Mouse (Mus musculus) neural tube, embryonic 12.5 days (tissue): ENCODE measurements around the gene Zc3hav1l. TPM values are rescaled to one million over a fixed set of nuclear protein-coding genes. Genes with fewer than 3 reads are reported as not detected.
A peak's percentile ranks its signal among the peaks of the same experiment; 100 is the strongest.

ENCODE experiments used
- ATAC-seq: fragments of 200-750 bp; cut with Nextera tagmentation; 2 replicates; pipeline ENCODE4 v1.8.0; 2017; ENCODE audit warnings: low read depth, mild to moderate bottlenecking, moderate TSS enrichment, moderate library complexity; ENCODE audit not compliant: low FRiP score
- H3K27ac ChIP-seq: fragments of 300-500 bp; sonication (generic); 2 replicates; pipeline ENCODE4 v1.5.1; 2016
- H3K27me3 ChIP-seq: fragments of 300-500 bp; sonication (generic); replicated peaks from 2 replicates; pipeline ENCODE4 v1.6.1; 2016; ENCODE audit warnings: mild to moderate bottlenecking
- H3K36me3 ChIP-seq: fragments of 300-500 bp; sonication (generic); 2 replicates; pipeline ENCODE4 v1.6.1; 2016; ENCODE audit warnings: mild to moderate bottlenecking
- H3K4me1 ChIP-seq: fragments of 300-500 bp; sonication (generic); 2 replicates; pipeline ENCODE4 v1.6.1; 2016
- H3K4me2 ChIP-seq: fragments of 300-500 bp; sonication (generic); replicated peaks from 2 replicates; pipeline ENCODE4 v1.6.1; 2016; ENCODE audit warnings: mild to moderate bottlenecking
- H3K4me3 ChIP-seq: fragments of 300-500 bp; sonication (generic); 2 replicates; pipeline ENCODE4 v1.5.1; 2016
- H3K9ac ChIP-seq: fragments of 300-500 bp; sonication (generic); 2 replicates; pipeline ENCODE4 v1.6.1; 2016; ENCODE audit warnings: mild to moderate bottlenecking
- H3K9me3 ChIP-seq: fragments of 300-500 bp; sonication (generic); 2 replicates; pipeline ENCODE4 v1.6.1; 2016; ENCODE audit warnings: mild to moderate bottlenecking
- WGBS: fragments of 180-500 bp; shearing (Covaris S2); methylation state at CpG from one replicate; pipeline ENCODE4 v1.1.7; 2016; 5-methylcytosine and 5-hydroxymethylcytosine counted together
- polyA plus RNA-seq: library from polyadenylated mRNA; unstranded; fragments of >200 nt; fragmentation: Nextera tagmentation; extraction: Ambion mirVana; gene quantifications from 2 replicates; pipeline ENCODE4 v1.2.1, GENCODE M21; 2016

The Zc3hav1l gene
- polyA plus RNA-seq, result 12.9 and 14.9 TPM in 2 replicates

- under 1% methylated on average over 70 of the region's 70 CpGs for WGBS
- Histone ChIP-seq H3K9me3 (peaks cover 6% of the 10 kb centered on the region; the same call in 1 of the 2 replicates), H3K4me2 (peak within 1 kb of the TSS; percentile 68), H3K27ac (peak within 1 kb of the TSS; percentile 90), H3K4me1 (peaks cover 9% of the 10 kb centered on the region), H3K4me3 (peak within 1 kb of the TSS; percentile 77), H3K36me3 (peaks cover 28% of the 10 kb centered on the region), H3K27me3 (no peaks in the 10 kb centered on the region), H3K9ac (peak within 1 kb of the TSS; percentile 94)
- ATAC-seq, result peak; percentile 95
Observed at GRCm38 (mm10) chr6:38298761-38299401, at the start of gene Zc3hav1l. TSS of gene Zc3hav1l (minus strand) at chr6:38299259.

GRCm38 (mm10) chr6:38347875-38348274, 48.8 kb upstream of the Zc3hav1l start:
- H3K36me3 ChIP-seq, result no peaks in the 10 kb centered on the region
- ATAC-seq, result no peak

GRCm38 (mm10) chr6:38345796-38346195, 46.7 kb upstream of the Zc3hav1l start:
- no peak for ATAC-seq
- Histone ChIP-seq H3K4me3 (no peak overlapping the region), H3K4me2 (no peak overlapping the region), H3K9me3 (no peaks in the 10 kb centered on the region), H3K27me3 (0 out of 2 replicates have a peak, but pooled peaks cover 5% of the 10 kb centered on the region), H3K27ac (no peak overlapping the region), H3K9ac (no peak overlapping the region), H3K4me1 (no peaks in the 10 kb centered on the region), H3K36me3 (no peaks in the 10 kb centered on the region)
- WGBS, result 65% methylated on average over 7 of the region's 7 CpGs

More at GRCm38 (mm10) chr6:38347875-38348274, 48.8 kb upstream of the Zc3hav1l start:
- no peak overlapping the region for H3K4me2 ChIP-seq
- peaks cover 22% of the 10 kb centered on the region for H3K27me3 ChIP-seq
- H3K9ac ChIP-seq, result no peak overlapping the region
- no peaks in the 10 kb centered on the region for H3K9me3 ChIP-seq
- H3K27ac ChIP-seq, result no peak overlapping the region
- H3K4me3 ChIP-seq, result no peak overlapping the region
- 86% methylated on average over 5 of the region's 5 CpGs for WGBS
- H3K4me1 ChIP-seq, result no peaks in the 10 kb centered on the region

DNA sequence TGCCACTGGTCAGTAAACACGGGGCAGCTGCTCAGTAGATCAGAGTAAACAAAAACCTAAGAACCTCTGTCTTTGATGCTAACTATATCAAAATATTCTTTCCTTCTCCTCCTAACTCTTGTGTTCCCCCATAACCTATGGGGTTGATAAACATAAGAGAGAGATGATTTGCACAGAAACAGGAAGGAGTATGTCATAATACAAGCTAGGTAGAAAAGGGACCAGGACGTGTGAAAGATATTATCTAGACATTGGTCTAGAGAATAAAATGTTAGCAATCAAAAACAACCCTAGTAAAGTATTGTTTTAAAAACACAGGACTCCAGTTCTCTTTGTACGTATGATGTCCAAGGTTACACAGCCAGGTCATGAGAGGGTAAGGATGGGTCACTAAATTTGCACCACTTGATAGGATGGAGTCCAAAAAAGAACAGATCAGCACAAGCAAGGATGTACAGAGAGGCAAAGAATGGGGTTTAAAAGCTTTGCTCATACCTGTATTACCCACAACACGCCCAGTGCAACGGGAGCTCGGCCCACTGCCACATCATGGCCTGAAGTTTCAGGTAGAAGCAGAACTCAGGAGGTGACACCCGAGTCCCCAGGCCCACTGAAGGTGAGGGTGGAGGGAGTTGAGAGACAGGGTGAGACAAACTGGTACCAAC, 45.1 kb upstream of the Zc3hav1l start:
- Histone ChIP-seq H3K4me1 (no peaks in the 10 kb centered on the region), H3K9ac (no peak overlapping the region), H3K4me2 (no peak overlapping the region), H3K27ac (no peak overlapping the region), H3K9me3 (no peaks in the 10 kb centered on the region), H3K36me3 (no peaks in the 10 kb centered on the region), H3K27me3 (no peaks in the 10 kb centered on the region), H3K4me3 (no peak overlapping the region)
- WGBS, result 83% methylated on average over 7 of the region's 7 CpGs
- ATAC-seq, result no peak

- Histone ChIP-seq H3K9ac (no peak overlapping the region), H3K4me2 (no peak overlapping the region), H3K4me3 (no peak overlapping the region), H3K36me3 (no peaks in the 10 kb centered on the region), H3K27ac (no peak overlapping the region), H3K27me3 (no peaks in the 10 kb centered on the region), H3K9me3 (no peaks in the 10 kb centered on the region), H3K4me1 (no peaks in the 10 kb centered on the region)
- no peak for ATAC-seq
- 53% methylated on average over 3 of the region's 3 CpGs for WGBS
Observed at GRCm38 (mm10) chr6:38343581-38343980, 44.5 kb upstream of the Zc3hav1l start.

- Histone ChIP-seq H3K4me3 (no peak overlapping the region), H3K9me3 (no peaks in the 10 kb centered on the region), H3K9ac (no peak overlapping the region), H3K4me2 (no peak overlapping the region), H3K36me3 (no peaks in the 10 kb centered on the region), H3K4me1 (no peaks in the 10 kb centered on the region), H3K27me3 (no peaks in the 10 kb centered on the region), H3K27ac (no peak overlapping the region)
- WGBS, result 81% methylated on average over 8 of the region's 8 CpGs
- ATAC-seq, result no peak
Observed at GRCm38 (mm10) chr6:38342666-38342992, 43.6 kb upstream of the Zc3hav1l start.

DNA sequence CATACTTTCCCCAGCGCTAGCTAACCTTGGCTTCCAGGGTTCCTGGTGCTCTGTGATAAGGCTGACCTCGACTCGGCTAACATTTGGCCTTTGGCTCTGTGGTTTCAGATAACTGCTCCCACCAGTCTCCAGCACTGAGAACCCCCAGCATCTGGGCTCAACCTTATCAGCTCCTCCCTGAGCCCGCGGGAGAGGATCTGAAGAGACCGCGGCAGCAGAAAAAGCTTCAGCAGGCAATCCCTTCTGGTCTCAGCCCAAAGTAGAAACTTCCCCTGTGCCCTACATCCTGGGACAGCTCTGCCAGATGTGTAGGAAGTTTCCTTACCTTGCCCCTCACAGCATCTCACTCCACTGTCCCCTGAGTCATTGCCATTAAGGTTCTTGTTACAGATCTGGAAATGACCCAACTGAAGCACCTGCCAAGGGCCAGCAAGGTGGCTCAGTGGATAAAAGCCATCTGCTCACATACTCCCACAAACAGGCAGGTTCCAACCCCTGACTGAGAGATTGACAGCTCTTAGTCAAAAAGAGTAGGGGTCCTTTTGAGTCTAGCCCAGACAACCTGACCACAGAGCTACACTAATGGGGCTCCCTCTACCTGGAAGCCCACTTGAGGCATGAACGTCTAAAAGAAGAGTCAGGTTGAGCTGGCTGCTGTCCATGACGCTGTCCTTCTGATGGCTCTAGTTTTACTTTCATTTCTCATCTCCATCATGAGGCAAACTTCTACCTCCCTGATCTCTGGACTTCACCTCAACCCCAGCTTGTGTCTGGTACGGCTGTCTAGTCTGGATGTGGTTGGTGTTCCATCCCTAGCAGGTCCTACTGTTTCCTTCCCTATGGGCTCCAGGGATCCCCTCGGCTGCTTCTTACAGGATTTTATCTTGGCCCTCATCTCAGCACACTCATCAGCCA, 42.9 kb upstream of the Zc3hav1l start:
- H3K36me3 ChIP-seq, result no peaks in the 10 kb centered on the region
- H3K4me2 ChIP-seq, result no peak overlapping the region
- H3K4me3 ChIP-seq, result no peak overlapping the region
- ATAC-seq, result no peak
- H3K27me3 ChIP-seq, result no peaks in the 10 kb centered on the region
- no peak overlapping the region for H3K27ac ChIP-seq
- H3K9me3 ChIP-seq, result no peaks in the 10 kb centered on the region
- 79% methylated on average over 11 of the region's 11 CpGs for WGBS
- no peaks in the 10 kb centered on the region for H3K4me1 ChIP-seq
- H3K9ac ChIP-seq, result no peak overlapping the region

GRCm38 (mm10) chr6:38339078-38339477, 40.0 kb upstream of the Zc3hav1l start:
- Histone ChIP-seq H3K27me3 (no peaks in the 10 kb centered on the region), H3K4me1 (no peaks in the 10 kb centered on the region), H3K4me2 (no peak overlapping the region), H3K27ac (no peak overlapping the region), H3K9ac (no peak overlapping the region), H3K9me3 (no peaks in the 10 kb centered on the region), H3K36me3 (no peaks in the 10 kb centered on the region), H3K4me3 (no peak overlapping the region)
- no peak for ATAC-seq
- 72% methylated on average over 2 of the region's 2 CpGs for WGBS

DNA sequence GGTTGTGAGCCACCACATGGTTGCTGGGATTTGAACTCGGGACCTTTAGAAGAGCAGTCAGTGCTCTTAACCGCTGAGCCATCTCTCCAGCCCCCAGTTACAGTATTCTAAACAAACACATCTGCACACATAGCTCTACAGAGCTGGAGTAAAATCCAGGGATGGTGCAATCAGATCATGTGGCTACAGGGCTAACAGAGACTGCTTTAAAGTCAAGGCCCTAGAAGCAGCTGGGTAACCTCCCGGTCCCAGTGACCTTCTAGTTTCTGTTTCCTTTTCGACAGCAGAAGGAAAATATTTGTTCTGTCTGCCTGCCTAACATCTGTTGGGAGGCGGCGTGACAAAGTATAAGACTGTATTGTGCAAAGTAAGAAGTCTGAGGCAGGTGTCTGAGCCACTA, 38.9 kb upstream of the Zc3hav1l start:
- 88% methylated on average over 6 of the region's 6 CpGs for WGBS
- H3K27ac ChIP-seq, result no peak overlapping the region
- ATAC-seq, result no peak

GRCm38 (mm10) chr6:38337166-38337705, 38.2 kb upstream of the Zc3hav1l start:
- Histone ChIP-seq H3K4me3 (no peak overlapping the region), H3K36me3 (no peaks in the 10 kb centered on the region), H3K4me1 (no peaks in the 10 kb centered on the region), H3K27ac (no peak overlapping the region), H3K4me2 (no peak overlapping the region), H3K9me3 (no peaks in the 10 kb centered on the region), H3K9ac (no peak overlapping the region), H3K27me3 (no peaks in the 10 kb centered on the region)
- no peak for ATAC-seq
- 90% methylated on average over 4 of the region's 4 CpGs for WGBS

More for the DNA sequence above, 38.9 kb upstream of the Zc3hav1l start:
- H3K36me3 ChIP-seq, result no peaks in the 10 kb centered on the region
- no peaks in the 10 kb centered on the region for H3K4me1 ChIP-seq
- no peaks in the 10 kb centered on the region for H3K9me3 ChIP-seq
- no peak overlapping the region for H3K9ac ChIP-seq
- H3K27me3 ChIP-seq, result no peaks in the 10 kb centered on the region
- H3K4me3 ChIP-seq, result no peak overlapping the region
- no peak overlapping the region for H3K4me2 ChIP-seq

DNA sequence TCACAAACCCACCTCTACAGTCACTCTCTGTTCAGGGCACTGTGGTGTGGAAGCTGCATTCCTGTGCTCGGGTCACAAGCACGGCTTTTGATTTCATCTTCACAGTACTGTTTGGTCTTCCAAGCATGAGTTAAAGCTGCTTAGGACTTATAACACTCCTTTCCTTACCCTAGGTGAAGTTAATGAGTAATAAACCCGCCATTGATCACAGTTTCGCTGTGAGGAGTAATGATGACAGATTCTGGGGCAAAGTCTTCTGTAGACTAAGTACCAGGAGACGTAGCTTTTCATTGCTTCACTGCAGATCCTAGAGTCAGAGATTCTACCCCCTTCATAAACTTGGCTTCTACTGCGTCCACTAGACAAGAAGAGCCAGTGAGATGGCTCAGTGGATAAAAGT, 36.2 kb upstream of the Zc3hav1l start:
- Histone ChIP-seq H3K27ac (no peak overlapping the region), H3K9me3 (no peaks in the 10 kb centered on the region), H3K4me1 (no peaks in the 10 kb centered on the region), H3K4me2 (no peak overlapping the region), H3K4me3 (no peak overlapping the region), H3K27me3 (no peaks in the 10 kb centered on the region), H3K36me3 (no peaks in the 10 kb centered on the region), H3K9ac (no peak overlapping the region)
- no peak for ATAC-seq
- WGBS, result 77% methylated on average over 6 of the region's 6 CpGs

DNA sequence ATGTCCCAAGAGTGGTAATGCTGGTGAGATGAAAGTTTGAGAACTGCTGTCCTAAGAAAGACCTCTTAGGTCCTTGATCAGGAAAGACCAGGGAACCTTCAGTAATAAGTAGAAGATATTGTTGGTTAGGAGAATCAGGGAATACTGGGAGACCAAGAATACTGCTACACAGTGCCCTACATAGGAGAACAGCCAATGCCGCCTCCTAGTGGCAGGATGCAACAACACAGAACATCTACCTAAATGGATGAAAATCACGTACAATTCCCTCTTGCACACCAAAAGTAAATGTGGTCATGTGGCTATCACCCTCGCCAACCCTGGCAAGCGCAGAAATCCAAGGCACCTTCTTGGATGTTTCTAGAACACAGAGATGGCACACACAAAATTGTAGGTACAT, 27.5 kb upstream of the Zc3hav1l start:
- WGBS, result 25% methylated on average over 4 of the region's 4 CpGs
- Histone ChIP-seq H3K4me1 (no peaks in the 10 kb centered on the region), H3K4me2 (no peak overlapping the region), H3K9ac (no peak overlapping the region), H3K36me3 (no peaks in the 10 kb centered on the region), H3K27ac (no peak overlapping the region), H3K9me3 (no peaks in the 10 kb centered on the region), H3K27me3 (no peaks in the 10 kb centered on the region), H3K4me3 (no peak overlapping the region)
- ATAC-seq, result peak; percentile 66; the same call in 1 of the 2 replicates
